Mouse (Mus musculus) adrenal gland, postnatal 25 days (tissue): ENCODE measurements around the gene Alg6. TPM values are rescaled to one million over a fixed set of nuclear protein-coding genes. Genes with fewer than 3 reads are reported as not detected.

Experiments used
- total RNA-seq: library from RNA; stranded (reverse); gene quantifications from 2 replicates; pipeline ENCODE4 v1.2.3, GENCODE M21; 2021

Alg6 gene
- total RNA-seq, 1 experiment from 2014 or later = 13.9 TPM

Other genes with a start within 250 kb of the Alg6 start
- 0.49 and 1.0 TPM in 2 replicates for gene Foxd3, start 59.4 kb upstream of the Alg6 start, total RNA-seq
- gene Efcab7, start 113.5 kb downstream of the Alg6 start, total RNA-seq = 7.7 and 12.8 TPM in 2 replicates
- 89.3 and 100 TPM in 2 replicates for gene Pgm1, start 213.8 kb downstream of the Alg6 start, total RNA-seq
- gene Itgb3bp, start 214.1 kb downstream of the Alg6 start, total RNA-seq = 7.0 and 9.1 TPM in 2 replicates